In the genomic region with DNA sequence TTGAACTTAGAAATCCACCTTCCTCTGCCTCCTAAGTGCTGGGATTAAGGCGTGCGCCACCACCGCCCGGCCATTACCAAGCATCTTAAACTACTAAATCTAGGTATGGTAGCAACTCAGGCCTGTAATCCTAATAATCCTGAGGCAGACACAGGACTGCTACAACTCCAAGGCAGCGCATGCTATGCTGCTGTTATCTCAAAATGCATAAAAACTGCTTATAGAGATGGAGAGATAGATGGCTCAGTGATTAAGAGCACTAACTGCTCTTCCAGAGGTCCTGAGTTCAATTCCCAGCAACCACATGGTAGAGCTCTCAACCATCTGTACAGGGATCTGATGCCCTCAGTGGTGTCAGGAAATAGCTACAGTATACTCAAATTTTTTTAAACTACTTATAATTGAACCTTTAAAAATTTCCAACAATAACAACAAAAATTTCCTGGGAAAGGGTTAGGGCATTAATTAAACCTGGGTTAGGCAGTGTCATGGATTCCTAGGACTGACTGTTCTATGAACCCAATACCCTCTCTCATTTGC, we compare ENCODE assay signal across 18 mouse cellular contexts. TPM values are rescaled to one million over a fixed set of nuclear protein-coding genes. Genes with fewer than 3 reads are reported as not detected.
DNase-seq lines count a peak whose midpoint lies in the region; ATAC-seq and TF ChIP-seq lines count a peak whose summit lies in the region.
"Had no signal": no experiment of that assay in that cellular context is flagged by ENCODE, and none has a peak within 500 bp of the region (broad histone marks: within the 10 kb centered on the region; RNA-seq: fewer than 3 reads in every experiment).

No protein-coding gene starts in this region.

- 0 out of 2 replicates have a peak overlapping the region, but pooled peaks have one; percentile 30 for H3K9ac ChIP-seq in heart, embryonic 14.5 days (ENCODE audit: low read length)
- H3K9ac ChIP-seq in lung, embryonic 15.5 days, result peak overlapping the region; percentile 4; the same call in 1 of the 2 replicates
- no peak overlapping the region for H3K9ac ChIP-seq in lung, postnatal 0 days (replicated peaks; ENCODE audit: low read depth)
- H3K9ac ChIP-seq: midbrain, embryonic 13.5 days; neural tube, embryonic 12.5 days had no signal

- TF ChIP-seq CTCF in lung, postnatal 0 days (IDR thresholded peaks at IDR 0.05), result no peak

- H3K27me3 ChIP-seq in heart, embryonic 14.5 days (ENCODE audit: control insufficient read depth, insufficient read depth, low read length), result no peaks in the 10 kb centered on the region
- H3K27me3 ChIP-seq in lung, embryonic 15.5 days, result no peaks in the 10 kb centered on the region
- H3K27me3 ChIP-seq in lung, postnatal 0 days (replicated peaks; ENCODE audit: insufficient read depth, low read length), result no peaks in the 10 kb centered on the region
- no peaks in the 10 kb centered on the region for H3K27me3 ChIP-seq in myocyte (ENCODE audit: control insufficient read depth, insufficient read depth, insufficient read length)
- H3K27me3 ChIP-seq: heart, embryonic 12.5 days; midbrain, embryonic 13.5 days; neural tube, embryonic 12.5 days; Patski had no signal

- WGBS in heart, embryonic 14.5 days, result 87% methylated on average over 5 of the region's 5 CpGs
- WGBS in lung, embryonic 15.5 days, result 90% methylated on average over 5 of the region's 5 CpGs
- WGBS in lung, postnatal 0 days, result 92% methylated on average over 5 of the region's 5 CpGs

- H3K4me2 ChIP-seq in heart, embryonic 14.5 days (ENCODE audit: low read length), result no peak overlapping the region
- H3K4me2 ChIP-seq in lung, embryonic 15.5 days, result no peak overlapping the region
- H3K4me2 ChIP-seq in lung, postnatal 0 days (replicated peaks; ENCODE audit: low read depth, low read length), result no peak overlapping the region
- H3K4me2 ChIP-seq in myocyte (ENCODE audit: low read depth), result peak overlapping the region; percentile 97
- H3K4me2 ChIP-seq: midbrain, embryonic 13.5 days; neural tube, embryonic 12.5 days had no signal

- no peaks in the 10 kb centered on the region for H3K9me3 ChIP-seq in heart, embryonic 14.5 days (ENCODE audit: control insufficient read depth, low read length)
- no peaks in the 10 kb centered on the region for H3K9me3 ChIP-seq in lung, embryonic 15.5 days
- H3K9me3 ChIP-seq in lung, postnatal 0 days (ENCODE audit: low read length), result no peaks in the 10 kb centered on the region
- H3K9me3 ChIP-seq: heart, embryonic 12.5 days; midbrain, embryonic 13.5 days; neural tube, embryonic 12.5 days had no signal

- no peak for ATAC-seq in heart, embryonic 14.5 days (ENCODE audit: insufficient number of reproducible peaks, insufficient read depth, low FRiP score, low read depth)
- ATAC-seq in lung, embryonic 15.5 days (ENCODE audit: borderline replicate concordance, extremely low read depth, low FRiP score, low TSS enrichment), result no peak
- no peak for ATAC-seq in lung, postnatal 0 days
- ATAC-seq: inflammation-experienced regulatory T-cells, adult 6 months; midbrain, embryonic 13.5 days had no signal

- DNase-seq in heart, adult 8-10 months (ENCODE audit: low spot score), result no peak
- no peak for DNase-seq in lung, postnatal 0 days (ENCODE audit: low spot score)
- peak; percentile 52 for DNase-seq in ZHBTc4 (ENCODE audit: low read depth, low spot score)
- DNase-seq in right cerebral cortex, adult 2 months (ENCODE audit: low spot score in 2 of 2), result no peak
- DNase-seq: cerebellum, adult 11 months; gastrocnemius, postnatal 14 days; lung, adult 18-20 months; right cerebral cortex, postnatal 4 days; thymus, adult 18-20 months had no signal

- H3ac ChIP-seq in myocyte (ENCODE audit: control insufficient read depth, insufficient read length), result no peak overlapping the region

- no peak for TF ChIP-seq EP300 in lung, postnatal 0 days (IDR thresholded peaks at IDR 0.05)

- peaks cover 4 to 52% of the 10 kb centered on the region in 2 experiments for H3K4me1 ChIP-seq in heart, embryonic 14.5 days (ENCODE audit: control insufficient read depth in 2 of 2, insufficient read depth in 2 of 2, low read length in 2 of 2)
- H3K4me1 ChIP-seq in lung, embryonic 15.5 days, result peaks cover 33% of the 10 kb centered on the region
- H3K4me1 ChIP-seq in lung, postnatal 0 days (ENCODE audit: insufficient read depth, low read depth, low read length), result peaks cover 13% of the 10 kb centered on the region; the same call in 1 of the 2 replicates

- no peak overlapping the region for H3K27ac ChIP-seq in heart, embryonic 14.5 days (replicated peaks in 1 of 2; ENCODE audit: control insufficient read depth in 1 of 2, insufficient read depth in 1 of 2, low read depth in 2 of 2, low read length in 2 of 2)
- H3K27ac ChIP-seq in lung, embryonic 15.5 days, result no peak overlapping the region
- H3K27ac ChIP-seq in lung, postnatal 0 days (ENCODE audit: low read length), result no peak overlapping the region
- H3K27ac ChIP-seq: macrophage; midbrain, embryonic 13.5 days; neural tube, embryonic 12.5 days had no signal

- H3K36me3 ChIP-seq in heart, embryonic 14.5 days (ENCODE audit: control insufficient read depth, insufficient read depth, low read length), result peaks cover 61% of the 10 kb centered on the region
- H3K36me3 ChIP-seq in lung, embryonic 15.5 days, result peaks cover 56% of the 10 kb centered on the region
- peaks cover 30% of the 10 kb centered on the region for H3K36me3 ChIP-seq in lung, postnatal 0 days (ENCODE audit: insufficient read depth, low read length)
- H3K36me3 ChIP-seq in myocyte (ENCODE audit: control insufficient read depth, insufficient read depth), result peaks cover 62% of the 10 kb centered on the region

- no peak for TF ChIP-seq POLR2A in myocyte (IDR thresholded peaks at IDR 0.05; ENCODE audit: insufficient read length, low read depth)

- H3K4me3 ChIP-seq in heart, embryonic 14.5 days (ENCODE audit: control insufficient read depth in 1 of 2, insufficient read depth in 1 of 2, low read depth in 1 of 2, low read length in 2 of 2), result no peak overlapping the region
- H3K4me3 ChIP-seq in lung, embryonic 15.5 days, result no peak overlapping the region
- no peak overlapping the region for H3K4me3 ChIP-seq in lung, postnatal 0 days (ENCODE audit: low read depth, low read length)
- no peak overlapping the region for H3K4me3 ChIP-seq in myocyte
- H3K4me3 ChIP-seq: heart, embryonic 12.5 days; midbrain, embryonic 13.5 days; neural tube, embryonic 12.5 days had no signal

- H3K79me2 ChIP-seq in myocyte (ENCODE audit: control insufficient read depth, insufficient read depth), result peaks cover 36% of the 10 kb centered on the region

TF ChIP-seq in myocyte, 11 proteins besides CTCF, POLR2A, EP300 and RAD21:
- TF ChIP-seq MYOD1 (IDR thresholded peaks at IDR 0.05; ENCODE audit: control insufficient read depth in 1 of 3, insufficient read length in 2 of 3, low read depth in 2 of 3) (no peak), USF1 (IDR thresholded peaks at IDR 0.05; ENCODE audit: low read depth) (no peak), REST (IDR thresholded peaks at IDR 0.05; ENCODE audit: insufficient read depth, insufficient read length) (no peak), TCF3 (IDR thresholded peaks at IDR 0.05; ENCODE audit: insufficient read length, low read depth) (no peak), E2F4 (IDR thresholded peaks at IDR 0.05; ENCODE audit: insufficient read depth) (no peak), MAX (IDR thresholded peaks at IDR 0.05; ENCODE audit: low read depth) (no peak), CEBPB (IDR thresholded peaks at IDR 0.05; ENCODE audit: insufficient read depth, poor library complexity, severe bottlenecking) (no peak), SRF (IDR thresholded peaks at IDR 0.05; ENCODE audit: control insufficient read depth, insufficient read length, low read depth) (no peak), POLR2AphosphoS2 (IDR thresholded peaks at IDR 0.05; ENCODE audit: insufficient read length, low read depth) (no peak), TCF12 (IDR thresholded peaks at IDR 0.05; ENCODE audit: insufficient read depth, poor library complexity, severe bottlenecking) (no peak), MYOG (IDR thresholded peaks at IDR 0.05; ENCODE audit: control insufficient read depth in 1 of 3, insufficient read depth in 1 of 3, insufficient read length in 2 of 3, low read depth in 2 of 3) (no peak)

RNA-seq across cellular contexts. Expression of gene Syngr1, which starts 11.9 kb away (rescaled TPM):
- 40.7 and 44.5 TPM in 2 replicates for polyA plus RNA-seq in heart, embryonic 14.5 days (2014; fragmentation: Nextera tagmentation; extraction: Ambion mirVana)
- total RNA-seq in heart, adult 8-10 months (2022), result 100 to 1,000 TPM in 2 of 4 experiments, 10 to 100 TPM in 2; 91.7 to 111 (median 98.9) TPM
- polyA plus RNA-seq in lung, embryonic 15.5 days (2015; fragmentation: Nextera tagmentation; extraction: Ambion mirVana), result 18.8 and 20.6 TPM in 2 replicates
- polyA plus RNA-seq in lung, postnatal 0 days (2015; fragmentation: Nextera tagmentation; extraction: Ambion mirVana), result 34.4 and 35.3 TPM in 2 replicates
- polyA plus RNA-seq in myocyte (2012; fragmentation: generic; extraction: Trizol), result 54.7 TPM

RNA-seq across cellular contexts. Expression of gene Rpl3, which starts 12.5 kb away (rescaled TPM):
- polyA plus RNA-seq in heart, embryonic 14.5 days (2014; fragmentation: Nextera tagmentation; extraction: Ambion mirVana), result 763 and 822 TPM in 2 replicates
- total RNA-seq in heart, adult 8-10 months (2022), result 100 to 1,000 TPM; 125 to 157 (median 135) TPM
- 1,053 and 1,095 TPM in 2 replicates for polyA plus RNA-seq in lung, embryonic 15.5 days (2015; fragmentation: Nextera tagmentation; extraction: Ambion mirVana)
- 554 and 577 TPM in 2 replicates for polyA plus RNA-seq in lung, postnatal 0 days (2015; fragmentation: Nextera tagmentation; extraction: Ambion mirVana)
- polyA plus RNA-seq in myocyte (2012; fragmentation: generic; extraction: Trizol), result 1,089 TPM

RNA-seq across cellular contexts. Expression of gene Tab1, which starts 53.7 kb away (rescaled TPM):
- polyA plus RNA-seq in heart, embryonic 14.5 days (2014; fragmentation: Nextera tagmentation; extraction: Ambion mirVana), result 28.0 and 30.0 TPM in 2 replicates
- total RNA-seq in heart, adult 8-10 months (2022), result 10 to 100 TPM; 17.7 to 24.7 (median 23.3) TPM
- polyA plus RNA-seq in lung, embryonic 15.5 days (2015; fragmentation: Nextera tagmentation; extraction: Ambion mirVana), result 33.0 and 34.6 TPM in 2 replicates
- polyA plus RNA-seq in lung, postnatal 0 days (2015; fragmentation: Nextera tagmentation; extraction: Ambion mirVana), result 18.1 and 19.1 TPM in 2 replicates
- polyA plus RNA-seq in myocyte (2012; fragmentation: generic; extraction: Trizol), result 33.3 TPM
